Mouse (Mus musculus) gastrocnemius, adult 2 months (tissue): ENCODE data around the gene Shc4. TPM values are rescaled to one million over a fixed set of nuclear protein-coding genes. Genes with fewer than 3 reads are reported as not detected.

Experiments
- DNase-seq: peaks from one replicate; pipeline ENCODE4 v3.0.0; 2022
- H3K27ac ChIP-seq: fragments of 200-600 bp; 2 replicates; pipeline ENCODE4 v1.8.1; 2022; ENCODE audit warnings: mild to moderate bottlenecking
- H3K4me3 ChIP-seq: fragments of 200-600 bp; 2 replicates; pipeline ENCODE4 v1.8.1; 2022; ENCODE audit warnings: mild to moderate bottlenecking, moderate library complexity
- CTCF ChIP-seq: fragments of 200-600 bp; IDR thresholded peaks from 2 replicates; pipeline ENCODE4 v1.8.1; 2022; ENCODE audit warnings: antibody characterized with exemption, mild to moderate bottlenecking, moderate library complexity
- intact Hi-C: fragments of 180-260 bp; cut with DNase I; formaldehyde crosslinking; loops from one replicate; pipeline ENCODE4 v1.15.1; 2025
- total RNA-seq, 2 experiments: library from RNA; stranded (reverse); gene quantifications; 2 replicates each; pipeline ENCODE4 v1.2.3; 2021

The Shc4 gene
- total RNA-seq, 2 experiments from 2014 or later: 0.33 to 0.75 TPM

- Histone ChIP-seq H3K27ac (no peak overlapping the region), H3K4me3 (no peak overlapping the region)
- intact Hi-C loops: no loop called here
- DNase-seq: no peak
- TF ChIP-seq CTCF: no peak
Measured at GRCm38 (mm10) chr2:125615858-125616424, 108.0 kb downstream of the Shc4 start.

GRCm38 (mm10) chr2:125615440-125615839 lies 108.5 kb downstream of the Shc4 start:
- no peak overlapping the region for H3K4me3 ChIP-seq
- intact Hi-C loops: no loop called here

DNA sequence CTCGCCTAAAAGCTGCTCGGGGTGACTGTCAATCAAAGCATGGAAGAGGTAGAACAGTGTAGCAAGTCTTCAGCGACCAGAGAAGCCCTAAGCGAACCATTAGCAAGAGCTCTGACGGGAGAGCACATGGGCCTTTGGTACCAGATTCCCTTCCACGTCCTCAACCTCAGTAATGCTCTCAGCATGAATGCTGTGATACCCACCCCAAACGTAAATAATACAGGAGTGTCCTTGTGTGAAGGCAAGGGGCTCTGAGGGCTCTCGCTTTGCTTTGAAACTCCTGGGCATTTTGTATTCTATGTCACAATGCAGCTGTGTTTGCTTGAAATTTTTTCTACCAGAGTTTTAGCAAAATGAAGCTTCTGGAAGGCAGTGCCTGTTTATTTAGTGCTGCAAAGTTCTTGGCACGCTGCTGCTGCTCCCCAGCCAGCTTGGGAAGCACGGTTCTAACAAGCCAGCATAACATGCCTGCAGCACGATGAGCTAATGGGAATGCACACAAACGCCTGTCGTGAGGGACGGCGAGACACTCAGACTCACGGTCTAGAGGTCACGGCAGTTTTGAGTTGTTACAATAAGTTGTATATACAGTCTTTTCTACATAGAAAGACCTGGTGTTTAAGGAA lies 117.6 kb downstream of the Shc4 start:
- peak; percentile 77 for DNase-seq
- H3K4me3 ChIP-seq: peak overlapping the region; percentile 16; the same call in 1 of the 2 replicates
- peak overlapping the region; percentile 32; the same call in 1 of the 2 replicates for H3K27ac ChIP-seq
- TF ChIP-seq CTCF: no peak
- intact Hi-C loops: no loop called here

More at GRCm38 (mm10) chr2:125615440-125615839, 108.5 kb downstream of the Shc4 start:
- no peak for TF ChIP-seq CTCF
- no peak for DNase-seq
- no peak overlapping the region for H3K27ac ChIP-seq

DNA sequence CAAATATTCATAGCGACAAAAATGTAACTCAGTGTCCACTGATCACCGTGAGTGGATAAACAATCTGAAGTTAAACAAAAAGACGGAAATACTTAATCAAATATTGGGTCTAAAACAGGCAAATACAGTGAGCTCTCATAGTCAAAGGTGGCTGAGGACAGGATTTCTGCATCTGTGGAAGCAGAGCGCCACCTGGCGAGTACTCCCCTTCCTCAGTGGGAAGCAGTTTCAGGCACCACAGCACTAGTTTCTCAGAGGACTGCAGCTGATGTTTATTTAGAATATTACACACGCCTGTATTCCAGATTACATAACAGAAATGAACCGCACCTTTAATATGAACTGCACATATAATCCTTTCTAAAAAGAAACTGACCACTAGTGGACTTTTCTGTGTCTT lies 119.3 kb downstream of the Shc4 start:
- peak; percentile 83 for TF ChIP-seq CTCF
- intact Hi-C loops: loop anchor here (2.0 kb wide), 1 partner anchor 342 kb away; no protein-coding TSS in a partner anchor
- no peak overlapping the region for H3K27ac ChIP-seq
- peak; percentile 79 for DNase-seq
- H3K4me3 ChIP-seq: no peak overlapping the region

GRCm38 (mm10) chr2:125602970-125603369 lies 121.0 kb downstream of the Shc4 start:
- TF ChIP-seq CTCF: no peak
- DNase-seq: no peak
- intact Hi-C loops: no loop called here
- H3K27ac ChIP-seq: no peak overlapping the region
- H3K4me3 ChIP-seq: no peak overlapping the region

DNA sequence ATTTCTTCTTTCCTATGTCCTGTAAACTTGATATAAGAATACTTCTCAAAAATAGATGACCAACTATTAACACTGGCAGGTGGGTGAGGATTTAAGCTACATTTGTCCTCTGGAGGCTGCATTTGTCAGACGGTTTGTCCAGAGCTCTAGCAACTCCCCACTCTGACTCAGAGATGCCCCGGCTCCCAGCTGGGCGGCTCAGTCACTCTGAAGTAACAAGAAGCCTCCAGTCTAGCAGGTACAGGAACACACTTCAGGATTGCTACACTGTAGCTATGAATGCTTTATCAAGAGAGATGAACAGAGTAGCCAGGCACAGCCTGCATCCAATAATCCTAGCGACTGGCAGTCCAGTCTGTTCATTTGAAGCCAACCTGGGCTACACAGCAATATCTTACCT lies 125.0 kb downstream of the Shc4 start:
- DNase-seq: peak; percentile 34
- Histone ChIP-seq H3K27ac (peak overlapping the region; percentile 64), H3K4me3 (no peak overlapping the region)
- no peak for TF ChIP-seq CTCF
- intact Hi-C loops: no loop called here

GRCm38 (mm10) chr2:125598251-125598650 lies 125.7 kb downstream of the Shc4 start:
- TF ChIP-seq CTCF: no peak
- intact Hi-C loops: no loop called here
- DNase-seq: no peak
- Histone ChIP-seq H3K4me3 (no peak overlapping the region), H3K27ac (peak overlapping the region; percentile 64)

DNA sequence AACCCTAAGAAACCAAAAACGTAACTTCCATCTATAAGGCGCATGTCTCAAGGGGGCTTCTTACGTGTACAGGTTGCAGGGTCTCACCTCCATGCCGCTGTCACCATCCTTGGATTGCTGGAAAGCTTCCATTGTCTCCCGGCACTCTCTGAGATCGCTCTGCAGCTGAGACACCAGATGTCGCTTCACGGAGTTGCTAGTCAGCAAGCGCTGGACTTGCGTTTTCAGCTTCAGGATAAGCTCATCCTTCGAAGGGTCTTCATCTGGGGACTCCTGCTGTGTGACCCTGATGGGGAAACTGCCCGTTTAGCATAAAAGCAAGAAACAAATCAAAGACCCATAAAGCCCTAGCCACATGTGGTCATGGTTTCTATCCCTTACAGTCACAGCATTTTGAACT lies 129.2 kb downstream of the Shc4 start:
- intact Hi-C loops: no loop called here
- Histone ChIP-seq H3K4me3 (no peak overlapping the region), H3K27ac (no peak overlapping the region)
- no peak for DNase-seq
- no peak for TF ChIP-seq CTCF

GRCm38 (mm10) chr2:125594072-125594471 lies 129.9 kb downstream of the Shc4 start:
- no peak for DNase-seq
- intact Hi-C loops: no loop called here
- Histone ChIP-seq H3K4me3 (no peak overlapping the region), H3K27ac (no peak overlapping the region)
- peak; percentile 40 for TF ChIP-seq CTCF

DNA sequence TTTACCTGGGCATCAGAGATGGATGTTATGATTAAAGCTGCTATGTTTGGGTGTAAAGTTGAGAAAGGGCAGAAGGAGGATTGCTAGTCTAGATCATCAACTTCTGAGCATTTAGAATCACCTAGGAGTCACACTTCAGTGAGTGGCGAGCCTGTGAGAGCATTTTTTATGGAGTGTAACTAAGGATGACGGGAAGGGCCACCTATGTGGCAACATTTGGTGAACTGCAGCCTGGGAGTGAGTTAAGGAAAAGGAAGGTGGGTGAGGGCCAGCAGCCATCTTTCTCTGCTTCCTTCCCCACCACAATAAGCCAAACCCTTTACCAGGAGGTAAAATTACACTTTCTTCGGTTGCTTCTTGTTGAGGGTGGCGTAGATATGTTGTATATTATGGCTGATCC lies 132.1 kb downstream of the Shc4 start:
- no peak overlapping the region for H3K27ac ChIP-seq
- H3K4me3 ChIP-seq: no peak overlapping the region
- intact Hi-C loops: no loop called here
- no peak for TF ChIP-seq CTCF
- no peak for DNase-seq

GRCm38 (mm10) chr2:125589287-125589686 lies 134.7 kb downstream of the Shc4 start:
- TF ChIP-seq CTCF: no peak
- Histone ChIP-seq H3K27ac (no peak overlapping the region), H3K4me3 (no peak overlapping the region)
- intact Hi-C loops: no loop called here
- DNase-seq: no peak

GRCm38 (mm10) chr2:125581081-125581480 lies 142.9 kb downstream of the Shc4 start:
- DNase-seq: no peak
- intact Hi-C loops: no loop called here
- no peak overlapping the region for H3K27ac ChIP-seq
- H3K4me3 ChIP-seq: no peak overlapping the region
- TF ChIP-seq CTCF: no peak

- H3K4me3 ChIP-seq: no peak overlapping the region
- peak overlapping the region; percentile 78 for H3K27ac ChIP-seq
- DNase-seq: peak; percentile 48
- TF ChIP-seq CTCF: no peak
- intact Hi-C loops: no loop called here
Measured at GRCm38 (mm10) chr2:125577670-125578069, 146.3 kb downstream of the Shc4 start.

Other genes starting within 250 kb of the Shc4 start
- gene Gm9913, start 219.1 kb downstream of the Shc4 start, total RNA-seq: under 1 TPM in 1 of 2 experiments, not detected in 1; 0.08 TPM
- 10 to 100 TPM; 33.1 to 55.3 TPM for gene Fbn1, start 216.2 kb downstream of the Shc4 start, total RNA-seq
- 1 to 10 TPM; 1.2 to 1.4 TPM for gene Cep152, start 99.0 kb downstream of the Shc4 start, total RNA-seq
- gene Eid1, start 51.1 kb downstream of the Shc4 start, total RNA-seq: 10 to 100 TPM; 18.2 to 33.6 TPM
- gene Secisbp2l, start 58.7 kb upstream of the Shc4 start, total RNA-seq: 10 to 100 TPM; 16.3 to 18.2 TPM
- gene Galk2, start 135.0 kb upstream of the Shc4 start, total RNA-seq: 1 to 10 TPM; 2.8 to 4.2 TPM
- 100 to 1,000 TPM; 109 to 116 TPM for gene Cops2, start 135.0 kb upstream of the Shc4 start, total RNA-seq